Mouse (Mus musculus) hindbrain, embryonic 16.5 days (tissue): ENCODE results near the gene Rhoq. TPM values are rescaled to one million over a fixed set of nuclear protein-coding genes. Genes with fewer than 3 reads are reported as not detected.

Source experiments
- ATAC-seq: fragments of 200-750 bp; cut with Nextera tagmentation; 2 replicates; pipeline ENCODE4 v1.8.0; 2017; ENCODE audit warnings: moderate TSS enrichment, moderate library complexity
- H3K27ac ChIP-seq: fragments of 300-500 bp; sonication (generic); 2 replicates; pipeline ENCODE4 v1.5.1; 2014; ENCODE audit warnings: low read depth, mild to moderate bottlenecking, control low read depth, low read length, moderate library complexity
- H3K27me3 ChIP-seq: fragments of 300-500 bp; sonication (generic); replicated peaks from 2 replicates; pipeline ENCODE4 v1.6.1; 2014; ENCODE audit warnings: low read length; ENCODE audit not compliant: control insufficient read depth, insufficient read depth
- H3K36me3 ChIP-seq: fragments of 300-500 bp; sonication (generic); 2 replicates; pipeline ENCODE4 v1.6.1; 2014; ENCODE audit warnings: mild to moderate bottlenecking, low read length, moderate library complexity, mixed read lengths; ENCODE audit not compliant: control insufficient read depth, insufficient read depth
- H3K4me1 ChIP-seq: fragments of 300-500 bp; sonication (generic); 2 replicates; pipeline ENCODE4 v1.6.1; 2014; ENCODE audit warnings: low read depth, low read length; ENCODE audit not compliant: control insufficient read depth, insufficient read depth
- H3K4me2 ChIP-seq: fragments of 300-500 bp; sonication (generic); 2 replicates; pipeline ENCODE4 v1.6.1; 2014; ENCODE audit warnings: mild to moderate bottlenecking, low read length, control low read depth, moderate library complexity
- H3K4me3 ChIP-seq: fragments of 300-500 bp; sonication (generic); 2 replicates; pipeline ENCODE4 v1.5.1; 2014; ENCODE audit warnings: mild to moderate bottlenecking, low read length, control low read depth, moderate library complexity
- H3K9ac ChIP-seq: fragments of 300-500 bp; sonication (generic); 2 replicates; pipeline ENCODE4 v1.6.1; 2014; ENCODE audit warnings: low read depth, mild to moderate bottlenecking, control low read depth, low read length, moderate library complexity
- H3K9me3 ChIP-seq: fragments of 300-500 bp; sonication (generic); 2 replicates; pipeline ENCODE4 v1.6.1; 2014; ENCODE audit warnings: mild to moderate bottlenecking, low read length, moderate library complexity; ENCODE audit not compliant: control insufficient read depth
- WGBS: fragments of 180-500 bp; shearing (Covaris S2); extraction: QIAGEN DNeasy Blood & Tissue Kit; methylation state at CpG from one replicate; pipeline ENCODE4 v1.1.7; 2014; 5-methylcytosine and 5-hydroxymethylcytosine counted together
- polyA plus RNA-seq: library from polyadenylated mRNA; unstranded; fragments of >200 nt; fragmentation: Nextera tagmentation; extraction: Ambion mirVana; gene quantifications from 2 replicates; pipeline ENCODE4 v1.2.1, GENCODE M21; 2015

Gene Rhoq
- polyA plus RNA-seq = 7.4 and 7.8 TPM in 2 replicates

GRCm38 (mm10) chr17:86962894-86963585 is at the start of gene Rhoq:
Gene Rhoq (plus strand): TSS chr17:86963082.
- H3K4me1 ChIP-seq = peaks cover 31% of the 10 kb centered on the region
- H3K27ac ChIP-seq = peak within 1 kb of the TSS; percentile 91
- no peaks in the 10 kb centered on the region for H3K36me3 ChIP-seq
- 0% methylated on average over 26 of the region's 86 CpGs for WGBS
- peak; percentile 86 for ATAC-seq
- no peaks in the 10 kb centered on the region for H3K9me3 ChIP-seq
- H3K4me2 ChIP-seq = peak within 1 kb of the TSS; percentile 87
- peak within 1 kb of the TSS; percentile 85 for H3K4me3 ChIP-seq
- H3K9ac ChIP-seq = peak within 1 kb of the TSS; percentile 94
- no peaks in the 10 kb centered on the region for H3K27me3 ChIP-seq

- H3K27me3 ChIP-seq = no peaks in the 10 kb centered on the region
- no peak overlapping the region for H3K4me2 ChIP-seq
- H3K9ac ChIP-seq = no peak overlapping the region
- no peaks in the 10 kb centered on the region for H3K36me3 ChIP-seq
- no peaks in the 10 kb centered on the region for H3K4me1 ChIP-seq
- ATAC-seq = no peak
- no peak overlapping the region for H3K27ac ChIP-seq
- no peaks in the 10 kb centered on the region for H3K9me3 ChIP-seq
- H3K4me3 ChIP-seq = no peak overlapping the region
- 86% methylated on average over 4 of the region's 4 CpGs for WGBS
These were observed 47.3 kb upstream of the Rhoq start for GRCm38 (mm10) chr17:86915540-86915939.

GRCm38 (mm10) chr17:86917048-86917447 is 45.8 kb upstream of the Rhoq start, which contains the start of gene Tmem247:
Gene Tmem247 (plus strand): TSS chr17:86917348.
- Histone ChIP-seq H3K9ac (no peak within 1 kb of the TSS), H3K27me3 (no peaks in the 10 kb centered on the region), H3K4me1 (no peaks in the 10 kb centered on the region), H3K27ac (no peak within 1 kb of the TSS), H3K36me3 (no peaks in the 10 kb centered on the region), H3K4me3 (no peak within 1 kb of the TSS), H3K9me3 (no peaks in the 10 kb centered on the region), H3K4me2 (no peak within 1 kb of the TSS)
- 93% methylated on average over 10 of the region's 10 CpGs for WGBS
- no peak for ATAC-seq

- no peaks in the 10 kb centered on the region for H3K27me3 ChIP-seq
- no peak overlapping the region for H3K27ac ChIP-seq
- no peak overlapping the region for H3K9ac ChIP-seq
- WGBS = 80% methylated on average over 6 of the region's 6 CpGs
- H3K36me3 ChIP-seq = no peaks in the 10 kb centered on the region
- H3K9me3 ChIP-seq = no peaks in the 10 kb centered on the region
- no peaks in the 10 kb centered on the region for H3K4me1 ChIP-seq
- ATAC-seq = no peak
- H3K4me3 ChIP-seq = no peak overlapping the region
- H3K4me2 ChIP-seq = no peak overlapping the region
These were observed 44.1 kb upstream of the Rhoq start for GRCm38 (mm10) chr17:86918786-86919185.

GRCm38 (mm10) chr17:86919729-86920128 is 43.2 kb upstream of the Rhoq start:
- H3K27me3 ChIP-seq = no peaks in the 10 kb centered on the region
- ATAC-seq = no peak
- 83% methylated on average over 11 of the region's 11 CpGs for WGBS
- H3K36me3 ChIP-seq = no peaks in the 10 kb centered on the region
- no peaks in the 10 kb centered on the region for H3K4me1 ChIP-seq
- H3K9ac ChIP-seq = no peak overlapping the region
- no peak overlapping the region for H3K27ac ChIP-seq
- no peak overlapping the region for H3K4me3 ChIP-seq
- H3K9me3 ChIP-seq = no peaks in the 10 kb centered on the region
- H3K4me2 ChIP-seq = no peak overlapping the region

GRCm38 (mm10) chr17:86924679-86925078 is 38.2 kb upstream of the Rhoq start:
- peak; percentile 82 for ATAC-seq
- WGBS = 70% methylated on average over 3 of the region's 3 CpGs
- Histone ChIP-seq H3K4me1 (no peaks in the 10 kb centered on the region), H3K4me2 (no peak overlapping the region), H3K36me3 (no peaks in the 10 kb centered on the region), H3K27me3 (no peaks in the 10 kb centered on the region), H3K27ac (peak overlapping the region; percentile 76), H3K4me3 (no peak overlapping the region), H3K9me3 (peaks cover 10% of the 10 kb centered on the region), H3K9ac (no peak overlapping the region)

GRCm38 (mm10) chr17:86926836-86927235 is 36.0 kb upstream of the Rhoq start:
- peaks cover 10% of the 10 kb centered on the region for H3K9me3 ChIP-seq
- H3K36me3 ChIP-seq = no peaks in the 10 kb centered on the region
- no peak overlapping the region for H3K4me2 ChIP-seq
- H3K4me3 ChIP-seq = no peak overlapping the region
- 81% methylated on average over 3 of the region's 3 CpGs for WGBS
- no peaks in the 10 kb centered on the region for H3K27me3 ChIP-seq
- no peak overlapping the region for H3K27ac ChIP-seq
- no peak overlapping the region for H3K9ac ChIP-seq
- ATAC-seq = no peak
- H3K4me1 ChIP-seq = no peaks in the 10 kb centered on the region; the same call in 1 of the 2 replicates

GRCm38 (mm10) chr17:86929355-86929754 is 33.5 kb upstream of the Rhoq start:
- H3K4me2 ChIP-seq = no peak overlapping the region
- H3K36me3 ChIP-seq = no peaks in the 10 kb centered on the region
- no peak overlapping the region for H3K9ac ChIP-seq
- peaks cover 10% of the 10 kb centered on the region for H3K9me3 ChIP-seq
- no peaks in the 10 kb centered on the region for H3K27me3 ChIP-seq
- H3K4me3 ChIP-seq = no peak overlapping the region
- H3K27ac ChIP-seq = peak overlapping the region; percentile 48; the same call in 1 of the 2 replicates
- peaks cover 9% of the 10 kb centered on the region for H3K4me1 ChIP-seq
- 89% methylated on average over 6 of the region's 6 CpGs for WGBS
- ATAC-seq = no peak

GRCm38 (mm10) chr17:86929981-86930380 is 32.9 kb upstream of the Rhoq start:
- no peaks in the 10 kb centered on the region for H3K36me3 ChIP-seq
- peaks cover 10% of the 10 kb centered on the region for H3K9me3 ChIP-seq
- H3K4me2 ChIP-seq = no peak overlapping the region
- H3K4me3 ChIP-seq = no peak overlapping the region
- H3K4me1 ChIP-seq = peaks cover 9% of the 10 kb centered on the region
- H3K27me3 ChIP-seq = no peaks in the 10 kb centered on the region
- no peak overlapping the region for H3K27ac ChIP-seq
- no peak for ATAC-seq
- H3K9ac ChIP-seq = no peak overlapping the region
